Mouse (Mus musculus) thymus, adult 2 months (tissue): Measurements from ENCODE around the gene D630039A03Rik.

ENCODE experiments used
- CTCF ChIP-seq: fragments of 200-500 bp; IDR thresholded peaks from 2 replicates; pipeline ENCODE4 v1.5.1; 2012; ENCODE audit warnings: mild to moderate bottlenecking, control low read depth, low read length, moderate library complexity, borderline replicate concordance; ENCODE audit not compliant: control insufficient read depth, poor library complexity, insufficient read depth; ENCODE audit errors: extremely low read depth
- POLR2A ChIP-seq: fragments of 200-500 bp; IDR thresholded peaks from 2 replicates; pipeline ENCODE4 v1.6.1; 2012; ENCODE audit warnings: mild to moderate bottlenecking, low read length, control low read depth, moderate library complexity; ENCODE audit not compliant: control insufficient read depth, poor library complexity, insufficient read depth; ENCODE audit errors: extremely low read depth

DNA sequence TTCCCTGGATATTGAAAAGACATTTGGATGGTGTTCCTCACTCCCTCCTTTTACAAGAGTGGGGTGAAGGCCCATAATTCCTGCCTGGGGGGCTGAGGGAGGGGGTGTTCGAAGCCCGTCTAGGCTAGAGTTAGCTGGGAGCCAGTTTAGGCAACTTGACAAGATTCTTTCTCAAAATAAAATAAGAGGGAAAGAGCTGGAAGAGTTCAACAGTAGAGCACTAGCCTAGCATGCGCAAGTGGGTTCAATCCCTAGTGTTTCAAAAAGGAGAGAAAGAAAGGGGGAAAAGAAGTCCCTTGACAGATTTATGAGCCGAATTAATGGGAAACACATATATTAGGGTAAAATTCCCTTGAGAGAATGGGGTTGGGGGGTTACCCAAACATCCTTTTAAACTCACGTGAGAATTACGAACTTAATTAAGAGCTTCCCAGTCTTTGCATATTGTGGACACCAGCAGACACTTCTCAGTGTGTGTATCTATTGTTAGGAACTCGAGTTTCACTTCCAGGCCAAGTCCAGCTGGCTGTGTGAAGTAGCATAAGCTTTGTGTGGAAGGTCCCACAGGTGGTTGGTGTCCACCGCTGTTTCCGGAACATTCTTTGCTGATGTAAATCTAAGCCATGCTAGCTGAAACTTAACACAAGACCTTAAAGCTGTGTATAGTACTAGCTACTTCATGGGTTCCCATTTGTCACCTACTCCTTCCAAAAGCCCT lies 53.7 kb downstream of the D630039A03Rik start:
- TF ChIP-seq CTCF (no peak), POLR2A (no peak)
